Mouse (Mus musculus) forebrain, embryonic 14.5 days (tissue): ENCODE results near the gene Gm3285. TPM values are rescaled to one million over a fixed set of nuclear protein-coding genes. Genes with fewer than 3 reads are reported as not detected.

ENCODE experiments used
- ATAC-seq: fragments of 200-750 bp; cut with Nextera tagmentation; 2 replicates; pipeline ENCODE4 v1.8.0; 2017; ENCODE audit warnings: mild to moderate bottlenecking, moderate library complexity
- DNase-seq: peaks from one replicate; pipeline ENCODE4 v3.0.0-alpha.2; 2015; ENCODE audit warnings: low spot score
- H3K27ac ChIP-seq: fragments of 300-500 bp; sonication (generic); 2 replicates; pipeline ENCODE4 v1.5.1; 2014; ENCODE audit warnings: low read depth, mild to moderate bottlenecking, control low read depth, low read length, moderate library complexity
- H3K27me3 ChIP-seq: fragments of 300-500 bp; sonication (generic); replicated peaks from 2 replicates; pipeline ENCODE4 v1.6.1; 2014; ENCODE audit warnings: low read length, control low read depth, mixed read lengths; ENCODE audit not compliant: control insufficient read depth, insufficient read depth
- H3K36me3 ChIP-seq: fragments of 300-500 bp; sonication (generic); 2 replicates; pipeline ENCODE4 v1.6.1; 2014; ENCODE audit warnings: low read length, control low read depth; ENCODE audit not compliant: control insufficient read depth, insufficient read depth
- H3K4me1 ChIP-seq: fragments of 300-500 bp; sonication (generic); 2 replicates; pipeline ENCODE4 v1.6.1; 2014; ENCODE audit warnings: antibody characterized with exemption, low read length, control low read depth; ENCODE audit not compliant: control insufficient read depth, insufficient read depth
- H3K4me2 ChIP-seq: fragments of 300-500 bp; sonication (generic); 2 replicates; pipeline ENCODE4 v1.6.1; 2014; ENCODE audit warnings: mild to moderate bottlenecking, control low read depth, low read length
- H3K4me3 ChIP-seq: fragments of 300-500 bp; sonication (generic); 2 replicates; pipeline ENCODE4 v1.5.1; 2014; ENCODE audit warnings: low read depth, low read length, control low read depth
- H3K9ac ChIP-seq: fragments of 300-500 bp; sonication (generic); 2 replicates; pipeline ENCODE4 v1.6.1; 2014; ENCODE audit warnings: mild to moderate bottlenecking, low read length, control low read depth, moderate library complexity
- H3K9me3 ChIP-seq: fragments of 300-500 bp; sonication (generic); replicated peaks from 2 replicates; pipeline ENCODE4 v1.6.1; 2016; ENCODE audit warnings: low read length, control low read depth, mixed read lengths; ENCODE audit not compliant: control insufficient read depth
- WGBS: fragments of 180-500 bp; shearing (Covaris S2); extraction: QIAGEN DNeasy Blood & Tissue Kit; methylation state at CpG from one replicate; pipeline ENCODE4 v1.1.7; 2014; 5-methylcytosine and 5-hydroxymethylcytosine counted together
- polyA plus RNA-seq: library from polyadenylated mRNA; unstranded; fragments of >200 nt; fragmentation: Nextera tagmentation; extraction: Ambion mirVana; gene quantifications from 2 replicates; pipeline ENCODE4 v1.2.1, GENCODE M21; 2014

The Gm3285 gene
- not detected in 2 replicates for polyA plus RNA-seq

DNA sequence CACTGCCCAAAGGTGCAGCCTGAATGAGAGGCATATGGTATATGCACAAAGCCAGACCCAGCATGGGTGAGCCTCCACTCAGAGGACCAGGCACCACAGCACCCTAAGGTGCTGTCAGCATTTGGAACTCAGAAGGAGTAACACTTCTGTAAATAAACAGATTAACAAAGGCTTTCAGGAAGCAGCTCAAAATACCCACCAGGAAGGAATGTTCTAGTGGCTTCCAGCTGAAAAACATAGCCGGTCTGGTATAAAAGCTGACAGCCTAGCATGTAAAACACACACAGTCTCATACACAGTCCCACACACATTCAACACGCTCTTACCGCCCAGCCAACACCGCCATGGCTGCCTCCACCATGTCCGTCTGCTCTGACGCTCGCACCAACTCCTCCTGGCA lies at the start of gene Gm3285:
TSS of gene Gm3285 (plus strand) at position 301 of the 400 bp plus-strand sequence.
- no peak for ATAC-seq

DNA sequence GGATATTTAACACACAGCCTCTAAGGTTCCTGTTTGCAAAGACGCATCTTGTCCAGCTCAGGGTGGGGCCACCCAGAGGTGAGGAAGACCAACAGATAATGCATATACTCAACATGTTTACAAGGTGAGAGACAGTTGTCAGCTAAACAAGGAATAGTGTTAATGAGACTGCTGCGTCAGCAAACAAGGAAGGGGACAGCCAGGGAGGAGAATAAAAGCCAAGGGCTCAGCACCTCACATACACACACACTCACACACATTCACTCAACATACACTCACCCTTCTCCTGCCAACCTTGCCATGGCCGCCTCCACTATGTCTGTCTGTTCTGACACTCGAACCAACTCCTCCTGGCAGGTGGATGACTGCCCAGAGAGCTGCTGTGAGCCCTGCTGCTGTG lies 47.4 kb upstream of the Gm3285 start, which contains the start of gene Gm2696:
TSS of gene Gm2696 (plus strand) at position 301 of the 400 bp plus-strand sequence.
- no peak for ATAC-seq

More for the DNA sequence above, at the start of gene Gm3285:
- WGBS: 44% methylated on average over 7 of the region's 7 CpGs
- no peak within 1 kb of the TSS for H3K4me2 ChIP-seq
- H3K9me3 ChIP-seq: no peaks in the 10 kb centered on the region
- no peaks in the 10 kb centered on the region for H3K27me3 ChIP-seq
- no peak within 1 kb of the TSS for H3K9ac ChIP-seq
- no peak for DNase-seq
- no peak within 1 kb of the TSS for H3K4me3 ChIP-seq
- H3K4me1 ChIP-seq: no peaks in the 10 kb centered on the region
- no peaks in the 10 kb centered on the region for H3K36me3 ChIP-seq
- H3K27ac ChIP-seq: no peak within 1 kb of the TSS

DNA sequence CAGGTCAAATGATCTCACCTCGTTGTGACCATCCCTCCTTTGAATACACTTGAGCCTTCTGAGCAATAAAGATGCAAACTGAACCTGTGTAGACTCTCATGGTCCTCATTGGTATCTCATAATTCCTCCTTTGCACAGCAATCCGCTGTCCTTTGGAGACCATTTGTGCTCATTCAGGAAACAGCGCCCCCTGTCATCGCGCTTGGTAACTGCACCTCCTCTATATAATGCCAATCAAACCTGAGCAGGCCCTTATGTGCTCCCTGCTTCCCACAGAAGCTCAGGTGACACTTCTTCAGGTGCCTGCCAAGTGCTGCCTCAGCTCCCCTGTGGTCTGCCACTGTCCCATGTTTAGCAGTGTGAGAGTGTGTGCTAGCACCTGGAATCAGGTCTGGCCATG lies 46.3 kb upstream of the Gm3285 start:
- Histone ChIP-seq H3K36me3 (no peaks in the 10 kb centered on the region), H3K9ac (no peak overlapping the region), H3K27me3 (no peaks in the 10 kb centered on the region), H3K9me3 (no peaks in the 10 kb centered on the region), H3K4me2 (no peak overlapping the region), H3K27ac (no peak overlapping the region), H3K4me1 (no peaks in the 10 kb centered on the region), H3K4me3 (no peak overlapping the region)
- ATAC-seq: 0 out of 2 replicates have a peak, but pooled peaks have one; percentile 5
- WGBS: 25% methylated on average over 5 of the region's 5 CpGs
- no peak for DNase-seq

More for the DNA sequence above, 47.4 kb upstream of the Gm3285 start, which contains the start of gene Gm2696:
- no peaks in the 10 kb centered on the region for H3K4me1 ChIP-seq
- no peak for DNase-seq
- H3K36me3 ChIP-seq: no peaks in the 10 kb centered on the region
- no peak within 1 kb of the TSS for H3K9ac ChIP-seq
- no peaks in the 10 kb centered on the region; the same call in 1 of the 2 replicates for H3K9me3 ChIP-seq
- no peak within 1 kb of the TSS for H3K27ac ChIP-seq
- no peak within 1 kb of the TSS for H3K4me2 ChIP-seq
- H3K4me3 ChIP-seq: no peak within 1 kb of the TSS
- 58% methylated on average over 4 of the region's 4 CpGs for WGBS
- H3K27me3 ChIP-seq: no peaks in the 10 kb centered on the region

DNA sequence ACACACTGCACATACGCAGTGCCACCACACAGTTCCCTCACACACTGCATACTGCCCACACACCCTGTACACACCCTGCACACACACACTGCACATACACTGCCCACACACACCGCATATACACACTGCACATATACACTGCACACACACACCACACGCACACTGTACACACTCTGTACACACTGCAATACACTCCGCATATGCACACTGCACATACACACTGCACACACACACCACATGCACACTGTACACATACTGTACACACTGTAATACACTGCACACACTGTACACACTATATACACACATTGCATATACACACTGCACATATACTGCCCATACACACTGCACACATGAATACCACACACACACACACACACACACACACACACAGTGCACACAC lies 43.3 kb upstream of the Gm3285 start:
- Histone ChIP-seq H3K27me3 (no peaks in the 10 kb centered on the region), H3K9ac (no peak overlapping the region), H3K36me3 (no peaks in the 10 kb centered on the region), H3K4me1 (no peaks in the 10 kb centered on the region), H3K9me3 (no peaks in the 10 kb centered on the region), H3K4me2 (no peak overlapping the region), H3K4me3 (no peak overlapping the region), H3K27ac (no peak overlapping the region)
- DNase-seq (no peak), ATAC-seq (no peak)
- WGBS: 93% methylated on average over 4 of the region's 4 CpGs

DNA sequence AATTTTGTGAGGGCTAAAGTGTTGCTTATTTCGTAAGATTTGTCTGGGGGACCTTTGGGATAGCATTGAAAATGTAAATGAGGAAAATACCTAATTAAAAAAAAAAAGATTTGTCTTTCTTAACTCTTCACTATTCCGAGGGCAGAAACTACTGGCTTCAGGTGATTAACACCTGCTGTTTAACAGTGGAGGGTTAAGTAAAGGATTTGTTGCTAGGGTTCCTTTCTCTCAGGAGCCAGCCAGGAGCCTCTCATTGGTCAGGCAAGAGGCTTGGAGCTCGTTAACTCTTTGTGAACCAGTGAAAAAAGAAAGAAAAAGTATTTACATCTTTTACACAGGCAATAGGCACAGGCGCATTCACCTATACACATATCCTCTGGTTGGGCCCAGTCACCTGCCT lies 42.6 kb upstream of the Gm3285 start:
- ATAC-seq (no peak), DNase-seq (peak; percentile 20)
- no peaks in the 10 kb centered on the region for H3K36me3 ChIP-seq
- H3K9me3 ChIP-seq: 0 out of 2 replicates have a peak, but pooled peaks cover 2% of the 10 kb centered on the region
- H3K4me1 ChIP-seq: no peaks in the 10 kb centered on the region
- H3K27ac ChIP-seq: no peak overlapping the region
- H3K4me3 ChIP-seq: no peak overlapping the region
- H3K9ac ChIP-seq: no peak overlapping the region
- WGBS: 14% methylated on average over 4 of the region's 4 CpGs
- H3K27me3 ChIP-seq: no peaks in the 10 kb centered on the region
- H3K4me2 ChIP-seq: no peak overlapping the region

DNA sequence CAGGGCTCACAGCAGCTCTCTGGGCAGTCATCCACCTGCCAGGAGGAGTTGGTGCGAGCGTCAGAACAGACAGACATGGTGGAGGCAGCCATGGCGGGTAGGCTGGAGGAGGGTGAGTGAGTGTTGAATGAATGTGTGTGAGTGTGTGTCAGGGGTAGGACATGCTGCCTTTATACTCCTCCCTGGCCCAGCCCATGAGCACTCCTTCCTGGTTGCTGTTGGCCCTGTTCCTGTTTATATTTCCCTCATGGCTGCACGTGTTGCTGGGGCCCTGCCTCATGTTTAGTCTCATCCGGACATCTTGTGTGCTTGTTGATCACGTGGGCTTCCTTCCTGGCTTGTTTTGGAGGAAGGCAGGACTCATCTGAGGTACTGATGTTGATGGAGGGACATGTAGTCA lies 34.8 kb upstream of the Gm3285 start, which contains the start of gene Krtap10-4:
TSS of gene Krtap10-4 (minus strand) at position 145 of the 400 bp plus-strand sequence.
- no peaks in the 10 kb centered on the region for H3K27me3 ChIP-seq
- H3K4me1 ChIP-seq: no peaks in the 10 kb centered on the region
- no peak within 1 kb of the TSS for H3K9ac ChIP-seq
- ATAC-seq: no peak
- no peak within 1 kb of the TSS for H3K4me2 ChIP-seq
- H3K27ac ChIP-seq: no peak within 1 kb of the TSS
- no peak for DNase-seq
- H3K9me3 ChIP-seq: 0 out of 2 replicates have a peak, but pooled peaks cover 3% of the 10 kb centered on the region
- H3K4me3 ChIP-seq: no peak within 1 kb of the TSS
- no peaks in the 10 kb centered on the region for H3K36me3 ChIP-seq
- 76% methylated on average over 6 of the region's 6 CpGs for WGBS

DNA sequence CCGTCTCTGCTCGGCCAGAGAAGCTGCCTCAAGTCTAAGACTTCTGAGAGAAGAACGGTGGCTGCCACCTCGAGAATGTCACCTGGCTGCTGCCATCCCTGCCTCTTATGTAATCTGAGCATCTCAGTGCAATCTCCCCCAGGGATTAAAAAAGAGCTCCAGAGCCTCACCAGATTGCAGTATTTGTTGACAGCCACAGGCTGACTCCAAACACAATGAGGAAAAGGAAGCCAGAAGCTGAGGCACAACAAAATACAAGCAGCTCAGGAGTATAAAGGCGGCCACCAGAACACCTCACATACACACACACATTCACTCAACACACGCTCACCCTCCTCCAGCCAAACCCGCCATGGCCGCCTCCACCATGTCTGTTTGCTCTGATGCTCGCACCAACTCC lies 26.1 kb upstream of the Gm3285 start, which contains the start of gene Krtap10-10:
TSS of gene Krtap10-10 (plus strand) at position 301 of the 400 bp plus-strand sequence.
- Histone ChIP-seq H3K9me3 (no peaks in the 10 kb centered on the region), H3K27ac (no peak within 1 kb of the TSS), H3K27me3 (no peaks in the 10 kb centered on the region), H3K4me1 (no peaks in the 10 kb centered on the region), H3K4me2 (no peak within 1 kb of the TSS), H3K9ac (no peak within 1 kb of the TSS), H3K36me3 (no peaks in the 10 kb centered on the region), H3K4me3 (no peak within 1 kb of the TSS)
- no peak for ATAC-seq
- WGBS: 64% methylated on average over 9 of the region's 9 CpGs
- DNase-seq: no peak

DNA sequence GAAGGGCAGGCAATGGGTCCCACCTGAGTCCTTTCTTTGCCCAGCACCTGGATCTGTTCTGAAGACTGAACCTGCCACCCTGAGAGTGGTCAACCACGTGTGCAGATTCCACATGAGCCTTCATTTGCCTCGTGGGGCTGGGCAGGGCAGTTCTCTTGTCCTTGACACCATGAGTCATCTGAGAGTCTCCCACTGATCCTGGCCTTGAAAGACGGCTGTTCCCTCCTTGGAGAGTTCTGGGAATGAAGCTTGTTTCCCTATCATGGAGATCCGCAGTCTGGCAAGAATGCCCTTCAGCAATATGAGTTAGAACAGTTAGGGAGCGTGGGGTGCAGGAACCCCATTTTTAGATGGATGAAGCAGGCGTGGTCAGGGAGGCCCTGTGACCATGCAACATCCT lies 22.8 kb upstream of the Gm3285 start:
- peaks cover under 1% of the 10 kb centered on the region; the same call in 1 of the 2 replicates for H3K9me3 ChIP-seq
- ATAC-seq (no peak), DNase-seq (no peak)
- H3K4me1 ChIP-seq: no peaks in the 10 kb centered on the region
- 82% methylated on average over 6 of the region's 6 CpGs for WGBS
- no peak overlapping the region for H3K27ac ChIP-seq
- no peak overlapping the region for H3K4me3 ChIP-seq
- no peak overlapping the region for H3K9ac ChIP-seq
- H3K27me3 ChIP-seq: no peaks in the 10 kb centered on the region
- no peaks in the 10 kb centered on the region for H3K36me3 ChIP-seq
- H3K4me2 ChIP-seq: no peak overlapping the region

DNA sequence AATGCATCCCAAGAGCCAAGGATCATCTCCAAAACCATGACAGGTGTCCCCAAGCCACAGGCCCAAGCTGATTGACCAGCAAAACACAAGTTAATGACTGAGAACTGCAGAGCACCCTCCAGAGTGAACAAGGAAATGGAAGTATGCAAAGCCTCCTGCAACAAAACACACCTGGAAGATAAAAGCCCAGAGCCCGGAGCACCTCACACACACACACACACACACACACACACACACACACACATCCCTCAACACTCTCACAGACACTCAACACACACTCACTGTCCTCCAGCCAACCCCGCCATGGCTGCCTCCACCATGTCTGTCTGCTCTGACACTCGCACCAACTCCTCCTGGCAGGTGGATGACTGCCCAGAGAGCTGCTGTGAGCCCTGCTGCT lies 15.3 kb upstream of the Gm3285 start, which contains the start of gene Gm36176:
TSS of gene Gm36176 (plus strand) at position 301 of the 400 bp plus-strand sequence.
- Histone ChIP-seq H3K27me3 (no peaks in the 10 kb centered on the region), H3K9me3 (peaks cover 5% of the 10 kb centered on the region; the same call in 1 of the 2 replicates), H3K9ac (no peak within 1 kb of the TSS), H3K4me1 (no peaks in the 10 kb centered on the region), H3K27ac (no peak within 1 kb of the TSS), H3K4me2 (no peak within 1 kb of the TSS), H3K4me3 (no peak within 1 kb of the TSS), H3K36me3 (no peaks in the 10 kb centered on the region)
- ATAC-seq (no peak), DNase-seq (no peak)
- 78% methylated on average over 3 of the region's 3 CpGs for WGBS
